Mouse (Mus musculus) cortical plate, adult 2 months (tissue): ENCODE results near the gene Plcb2.

ENCODE experiments used
- CTCF ChIP-seq: fragments of 200-500 bp; IDR thresholded peaks from 2 replicates; pipeline ENCODE4 v1.5.1; 2011; ENCODE audit warnings: mild to moderate bottlenecking, control low read depth, low read length; ENCODE audit not compliant: insufficient read depth; ENCODE audit errors: extremely low read depth
- POLR2A ChIP-seq: fragments of 200-500 bp; IDR thresholded peaks from 2 replicates; pipeline ENCODE4 v1.6.1; 2011; ENCODE audit warnings: mild to moderate bottlenecking, low read length, control low read depth; ENCODE audit not compliant: insufficient read depth; ENCODE audit errors: extremely low read depth

- TF ChIP-seq POLR2A, result no peak
- TF ChIP-seq CTCF, result no peak
Observed at GRCm38 (mm10) chr2:118745915-118746901, 18.0 kb upstream of the Plcb2 start.
